In genomic region chr9:70080976-70081375, GRCm38 (mm10) we compare ENCODE assay signal across 9 mouse cellular contexts. TPM values are rescaled to one million over a fixed set of nuclear protein-coding genes. Genes with fewer than 3 reads are reported as not detected.
A peak's percentile ranks its signal among the peaks of the same experiment; 100 is the strongest.
DNase-seq lines count a peak whose midpoint lies in the region; TF ChIP-seq lines count a peak whose summit lies in the region.
"Had no signal": no experiment of that assay in that cellular context is flagged by ENCODE, and none has a peak within 500 bp of the region (broad histone marks: within the 10 kb centered on the region; RNA-seq: fewer than 3 reads in every experiment).

No protein-coding gene starts in this region.

- H3K9me3 ChIP-seq in E14TG2a.4 (ENCODE audit: low read length) = peaks cover 16% of the 10 kb centered on the region

- intact Hi-C loops in left cerebral cortex, adult 2 months (cut with DNase I) = loop anchor here (5.0 to 10.0 kb wide), 2 partner anchors 64 to 424 kb away; partner anchors contain the start of gene Rnf111
- intact Hi-C loops in left cerebral cortex, postnatal 14 days (cut with DNase I) = no loop called here

- no peak overlapping the region for H3K4me3 ChIP-seq in left cerebral cortex, adult 2 months
- no peak overlapping the region for H3K4me3 ChIP-seq in E14TG2a.4 (replicated peaks; ENCODE audit: low read length)

- H3K27ac ChIP-seq in left cerebral cortex, adult 2 months = no peak overlapping the region
- H3K27ac ChIP-seq: liver, embryonic 14.5 days had no signal

- peak; percentile 43 for TF ChIP-seq CTCF in left cerebral cortex, adult 2 months (IDR thresholded peaks at IDR 0.05)
- TF ChIP-seq CTCF in E14TG2a.4 (conservative IDR thresholded peaks at IDR 0.05; ENCODE audit: low read length) = peak; percentile 27

- no peak for DNase-seq in left cerebral cortex, adult 2 months (ENCODE audit: extremely low spot score in 1 of 2, low spot score in 2 of 2)
- no peak for DNase-seq in left cerebral cortex, postnatal 14 days (ENCODE audit: low spot score in 2 of 2)
- DNase-seq in A20 (ENCODE audit: low read depth, low spot score) = peak; percentile 85
- DNase-seq in induced T-regulatory cell, adult 2 months (ENCODE audit: low read depth) = peak; percentile 73
- DNase-seq in urinary bladder, postnatal 36 days (ENCODE audit: low spot score in 2 of 2) = no peak
- DNase-seq in kidney, postnatal 36 days = no peak
- DNase-seq: right cerebral cortex, postnatal 14 days had no signal

- H3K27me3 ChIP-seq in E14TG2a.4 (ENCODE audit: insufficient read depth, low read length) = 0 out of 2 replicates have a peak, but pooled peaks cover 3% of the 10 kb centered on the region

- H3K4me1 ChIP-seq in E14TG2a.4 (replicated peaks; ENCODE audit: low read depth, low read length) = peaks cover 50% of the 10 kb centered on the region

- no peaks in the 10 kb centered on the region for H3K36me3 ChIP-seq in E14TG2a.4 (ENCODE audit: insufficient read depth, low read length)

RNA-seq across cellular contexts. Expression of gene Gcnt3, which starts 43.1 kb away (rescaled TPM):
- not detected for total RNA-seq in left cerebral cortex, adult 2 months (2021)
- total RNA-seq in left cerebral cortex, postnatal 14 days (2021) = not detected

Comparison
In these comparisons a context has a peak if more than half of its experiments do, and no peak if none do; other contexts are left out.
1. DNase-seq: peak in A20 (single experiment) and induced T-regulatory cell, adult 2 months (single experiment); none in left cerebral cortex, adult 2 months (0 of 2), left cerebral cortex, postnatal 14 days (0 of 2), urinary bladder, postnatal 36 days (0 of 2) and kidney, postnatal 36 days (0 of 2).